Mouse (Mus musculus): ENCODE data around the gene Spryd4.
A peak's percentile ranks its signal among the peaks of the same experiment; 100 is the strongest.
"Not testable (repeated sequence)": the region's sequence is repeated elsewhere in the genome, so short reads cannot be mapped to it uniquely, and the experiment has no call there.

Gene Spryd4

GRCm38 (mm10) chr10:128188242-128188877 lies 23.2 kb downstream of the Spryd4 start:
- peak; percentile 66 for DNase-seq (ENCODE audit: extremely low read depth, low read depth)

- peak; percentile 63 for DNase-seq (ENCODE audit: extremely low read depth, low read depth)
These were observed 24.4 kb downstream of the Spryd4 start for GRCm38 (mm10) chr10:128187181-128187605.

- DNase-seq (ENCODE audit: extremely low read depth, low read depth): peak; percentile 82
These were observed 25.6 kb downstream of the Spryd4 start for GRCm38 (mm10) chr10:128185959-128186358.

GRCm38 (mm10) chr10:128185277-128185940 lies 26.2 kb downstream of the Spryd4 start:
- no peak for DNase-seq (ENCODE audit: extremely low read depth, low read depth)

GRCm38 (mm10) chr10:128184296-128184695 lies 27.3 kb downstream of the Spryd4 start:
- no peak for DNase-seq (ENCODE audit: extremely low read depth, low read depth)

GRCm38 (mm10) chr10:128179989-128180388 lies 31.6 kb downstream of the Spryd4 start, which contains the start of gene Rbms2:
Rbms2 (minus strand) TSS chr10:128180297.
- no peak for DNase-seq (ENCODE audit: extremely low read depth, low read depth)

- no peak for DNase-seq (ENCODE audit: extremely low read depth, low read depth)
These were observed 34.3 kb downstream of the Spryd4 start for GRCm38 (mm10) chr10:128177316-128177715.

- DNase-seq (ENCODE audit: extremely low read depth, low read depth): peak; percentile 72
These were observed 35.4 kb downstream of the Spryd4 start for GRCm38 (mm10) chr10:128175996-128176755.

- DNase-seq (ENCODE audit: extremely low read depth, low read depth): no peak
These were observed 36.3 kb downstream of the Spryd4 start for GRCm38 (mm10) chr10:128175302-128175701.

- not testable (repeated sequence) for DNase-seq (ENCODE audit: extremely low read depth, low read depth)
These were observed 40.3 kb downstream of the Spryd4 start for GRCm38 (mm10) chr10:128171348-128171747.

- no peak for DNase-seq (ENCODE audit: extremely low read depth, low read depth)
These were observed 44.5 kb downstream of the Spryd4 start for GRCm38 (mm10) chr10:128167091-128167490.

- DNase-seq (ENCODE audit: extremely low read depth, low read depth): not testable (repeated sequence)
These were observed 45.9 kb downstream of the Spryd4 start for GRCm38 (mm10) chr10:128165726-128166125.
